Mouse (Mus musculus): ENCODE results near the gene Ceacam19. TPM values are rescaled to one million over a fixed set of nuclear protein-coding genes. Genes with fewer than 3 reads are reported as not detected.
"Not testable (repeated sequence)": the region's sequence is repeated elsewhere in the genome, so short reads cannot be mapped to it uniquely, and the experiment has no call there.

Ceacam19 gene
- total RNA-seq (2021): not detected

GRCm38 (mm10) chr7:19887849-19888248 is at the start of gene Ceacam19:
TSS of gene Ceacam19 (minus strand) at chr7:19887965.
- intact Hi-C loops (cut with DNase I): no loop called here
- no peak for DNase-seq (ENCODE audit: extremely low spot score in 1 of 2, low spot score in 2 of 2)

- intact Hi-C loops (cut with DNase I): no loop called here
- no peak for DNase-seq (ENCODE audit: extremely low spot score in 1 of 2, low spot score in 2 of 2)
These were observed 49.6 kb upstream of the Ceacam19 start for GRCm38 (mm10) chr7:19937229-19937821.

GRCm38 (mm10) chr7:19935961-19936360 is 48.2 kb upstream of the Ceacam19 start:
- intact Hi-C loops (cut with DNase I): no loop called here
- no peak for DNase-seq (ENCODE audit: extremely low spot score in 1 of 2, low spot score in 2 of 2)

- intact Hi-C loops (cut with DNase I): no loop called here
- no peak for DNase-seq (ENCODE audit: extremely low spot score in 1 of 2, low spot score in 2 of 2)
These were observed 47.5 kb upstream of the Ceacam19 start for GRCm38 (mm10) chr7:19935171-19935751.

GRCm38 (mm10) chr7:19932877-19933809 is 45.4 kb upstream of the Ceacam19 start:
- DNase-seq (ENCODE audit: extremely low spot score in 1 of 2, low spot score in 2 of 2): peak; percentile 54 to 83
- intact Hi-C loops (cut with DNase I): no loop called here

GRCm38 (mm10) chr7:19932133-19932876 is 44.5 kb upstream of the Ceacam19 start:
- DNase-seq (ENCODE audit: extremely low spot score in 1 of 2, low spot score in 2 of 2): peak in 1 of 2 experiments; percentile 57
- intact Hi-C loops (cut with DNase I): no loop called here

GRCm38 (mm10) chr7:19930481-19930880 is 42.7 kb upstream of the Ceacam19 start:
- DNase-seq (ENCODE audit: extremely low spot score in 1 of 2, low spot score in 2 of 2); intact Hi-C loops (cut with DNase I): not testable (repeated sequence)

- DNase-seq (ENCODE audit: extremely low spot score in 1 of 2, low spot score in 2 of 2): no peak
- intact Hi-C loops (cut with DNase I): no loop called here
These were observed 40.7 kb upstream of the Ceacam19 start for GRCm38 (mm10) chr7:19928486-19928885.

- DNase-seq (ENCODE audit: extremely low spot score in 1 of 2, low spot score in 2 of 2): no peak
- intact Hi-C loops (cut with DNase I): no loop called here
These were observed 39.2 kb upstream of the Ceacam19 start for GRCm38 (mm10) chr7:19926849-19927480.

- intact Hi-C loops (cut with DNase I): no loop called here
- no peak for DNase-seq (ENCODE audit: extremely low spot score in 1 of 2, low spot score in 2 of 2)
These were observed 37.6 kb upstream of the Ceacam19 start for GRCm38 (mm10) chr7:19925376-19925775.

- intact Hi-C loops (cut with DNase I): no loop called here
- DNase-seq (ENCODE audit: extremely low spot score in 1 of 2, low spot score in 2 of 2): no peak
These were observed 36.0 kb upstream of the Ceacam19 start for GRCm38 (mm10) chr7:19923797-19924196.

GRCm38 (mm10) chr7:19923354-19923753 is 35.6 kb upstream of the Ceacam19 start:
- peak in 1 of 2 experiments; percentile 9 for DNase-seq (ENCODE audit: extremely low spot score in 1 of 2, low spot score in 2 of 2)
- intact Hi-C loops (cut with DNase I): no loop called here

- intact Hi-C loops (cut with DNase I): no loop called here
These were observed 32.9 kb upstream of the Ceacam19 start, which contains the start of gene Pvr for GRCm38 (mm10) chr7:19920506-19921261. TSS of gene Pvr (minus strand) at chr7:19921160.

GRCm38 (mm10) chr7:19920166-19920505 is 32.4 kb upstream of the Ceacam19 start:
- intact Hi-C loops (cut with DNase I): no loop called here
- DNase-seq (ENCODE audit: extremely low spot score in 1 of 2, low spot score in 2 of 2): no peak

More at GRCm38 (mm10) chr7:19920506-19921261, 32.9 kb upstream of the Ceacam19 start, which contains the start of gene Pvr:
- DNase-seq (ENCODE audit: extremely low spot score in 1 of 2, low spot score in 2 of 2): peak; percentile 57 to 87

- intact Hi-C loops (cut with DNase I): no loop called here
- DNase-seq (ENCODE audit: extremely low spot score in 1 of 2, low spot score in 2 of 2): peak in 1 of 2 experiments; percentile 12
These were observed 26.8 kb upstream of the Ceacam19 start for GRCm38 (mm10) chr7:19914558-19914957.

- intact Hi-C loops (cut with DNase I): loop anchor here (2.0 kb wide), 1 partner anchor 45 kb away; no protein-coding TSS in a partner anchor
- peak in 1 of 2 experiments; percentile 21 for DNase-seq (ENCODE audit: extremely low spot score in 1 of 2, low spot score in 2 of 2)
These were observed 24.1 kb upstream of the Ceacam19 start for GRCm38 (mm10) chr7:19911695-19912524.

- intact Hi-C loops (cut with DNase I): loop anchor here (2.0 kb wide), 1 partner anchor 46 kb away; no protein-coding TSS in a partner anchor
- peak in 1 of 2 experiments; percentile 11 for DNase-seq (ENCODE audit: extremely low spot score in 1 of 2, low spot score in 2 of 2)
These were observed 23.5 kb upstream of the Ceacam19 start for GRCm38 (mm10) chr7:19911292-19911658.
